Mouse (Mus musculus) hindbrain, postnatal 0 days (tissue): Measurements from ENCODE around the gene Zfp217. TPM values are rescaled to one million over a fixed set of nuclear protein-coding genes. Genes with fewer than 3 reads are reported as not detected.

ENCODE experiments used
- ATAC-seq: fragments of 200-750 bp; cut with Nextera tagmentation; 2 replicates; pipeline ENCODE4 v1.8.0; 2017; ENCODE audit warnings: mild to moderate bottlenecking, moderate TSS enrichment, moderate library complexity
- DNase-seq: peaks from one replicate; pipeline ENCODE4 v3.0.0-alpha.2; 2015; ENCODE audit warnings: low spot score
- H3K27ac ChIP-seq: fragments of 300-500 bp; sonication (generic); 2 replicates; pipeline ENCODE4 v1.5.1; 2014; ENCODE audit warnings: mild to moderate bottlenecking
- H3K27me3 ChIP-seq: fragments of 300-500 bp; sonication (generic); 2 replicates; pipeline ENCODE4 v1.6.1; 2014; ENCODE audit warnings: low read length, mixed read lengths; ENCODE audit not compliant: insufficient read depth
- H3K36me3 ChIP-seq: fragments of 300-500 bp; sonication (generic); 2 replicates; pipeline ENCODE4 v1.6.1; 2014; ENCODE audit warnings: low read length, mixed read lengths; ENCODE audit not compliant: insufficient read depth
- H3K4me1 ChIP-seq: fragments of 300-500 bp; sonication (generic); 2 replicates; pipeline ENCODE4 v1.6.1; 2014; ENCODE audit warnings: antibody characterized with exemption, low read length, mixed read lengths; ENCODE audit not compliant: insufficient read depth
- H3K4me2 ChIP-seq: fragments of 300-500 bp; sonication (generic); 2 replicates; pipeline ENCODE4 v1.6.1; 2014; ENCODE audit warnings: low read depth, mild to moderate bottlenecking, low read length, moderate library complexity, mixed read lengths
- H3K4me3 ChIP-seq: fragments of 300-500 bp; sonication (generic); 2 replicates; pipeline ENCODE4 v1.5.1; 2014; ENCODE audit warnings: low read length
- H3K9ac ChIP-seq: fragments of 300-500 bp; sonication (generic); replicated peaks from 2 replicates; pipeline ENCODE4 v1.6.1; 2014; ENCODE audit warnings: mild to moderate bottlenecking, low read length, moderate library complexity, mixed read lengths
- H3K9me3 ChIP-seq: fragments of 300-500 bp; sonication (generic); 2 replicates; pipeline ENCODE4 v1.6.1; 2016; ENCODE audit warnings: low read length, mixed read lengths
- CTCF ChIP-seq: IDR thresholded peaks from 2 replicates; pipeline ENCODE4 v1.5.1; 2016; ENCODE audit warnings: antibody characterized with exemption, control low read depth, low read depth
- WGBS: fragments of 180-500 bp; shearing (Covaris S2); extraction: QIAGEN DNeasy Blood & Tissue Kit; methylation state at CpG from one replicate; pipeline ENCODE4 v1.1.7; 2014; 5-methylcytosine and 5-hydroxymethylcytosine counted together
- polyA plus RNA-seq: library from polyadenylated mRNA; unstranded; fragments of >200 nt; fragmentation: Nextera tagmentation; extraction: Ambion mirVana; gene quantifications from 2 replicates; pipeline ENCODE4 v1.2.1, GENCODE M21; 2015
- total RNA-seq: library from RNA; depleted of rRNA; stranded (reverse); fragments of >200 nt; gene quantifications from 2 replicates; pipeline ENCODE4 v1.2.3, GENCODE M21; 2014

Gene Zfp217
- total and polyA plus RNA-seq, 2 experiments from 2014 or later: 0.61 to 8.5 TPM

GRCm38 (mm10) chr2:170163671-170164462 lies 16.0 kb upstream of the Zfp217 start:
- Histone ChIP-seq H3K9me3 (peaks cover 3% of the 10 kb centered on the region; the same call in 1 of the 2 replicates), H3K4me2 (no peak overlapping the region)

GRCm38 (mm10) chr2:170159795-170160568 lies 12.1 kb upstream of the Zfp217 start:
- Histone ChIP-seq H3K9ac (no peak overlapping the region), H3K4me1 (no peaks in the 10 kb centered on the region; the same call in 1 of the 2 replicates), H3K4me2 (peak overlapping the region; percentile 6; the same call in 1 of the 2 replicates), H3K9me3 (no peaks in the 10 kb centered on the region), H3K27ac (no peak overlapping the region), H3K27me3 (no peaks in the 10 kb centered on the region), H3K4me3 (no peak overlapping the region), H3K36me3 (no peaks in the 10 kb centered on the region)
- no peak for TF ChIP-seq CTCF
- ATAC-seq (no peak), DNase-seq (no peak)
- WGBS: 40% methylated on average over 15 of the region's 15 CpGs

More at GRCm38 (mm10) chr2:170163671-170164462, 16.0 kb upstream of the Zfp217 start:
- ATAC-seq (no peak), DNase-seq (no peak)
- no peaks in the 10 kb centered on the region for H3K36me3 ChIP-seq
- no peaks in the 10 kb centered on the region for H3K4me1 ChIP-seq
- H3K9ac ChIP-seq: no peak overlapping the region
- 83% methylated on average over 18 of the region's 18 CpGs for WGBS
- H3K27ac ChIP-seq: no peak overlapping the region
- no peak overlapping the region for H3K4me3 ChIP-seq
- no peak for TF ChIP-seq CTCF
- H3K27me3 ChIP-seq: no peaks in the 10 kb centered on the region

DNA sequence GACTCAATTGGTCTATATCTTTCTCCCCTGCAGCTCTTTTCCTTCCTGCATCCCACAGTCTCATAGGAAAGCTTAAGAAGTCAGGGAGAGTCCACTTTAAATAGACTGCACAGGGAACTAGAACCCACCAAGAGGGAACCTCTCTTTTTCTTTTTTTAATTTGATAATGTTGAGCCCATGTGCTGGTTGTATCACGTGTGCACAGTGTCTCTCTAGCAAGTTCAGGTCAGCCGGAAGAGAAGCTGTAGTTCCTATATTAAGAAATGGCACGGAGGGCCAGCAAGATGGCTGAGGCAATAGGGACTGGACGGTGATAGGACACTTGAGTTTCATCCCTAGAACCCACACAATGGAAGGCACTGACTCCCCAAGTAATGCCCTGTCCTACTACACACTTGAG lies 11.1 kb upstream of the Zfp217 start:
- Histone ChIP-seq H3K4me1 (no peaks in the 10 kb centered on the region; the same call in 1 of the 2 replicates), H3K4me3 (no peak overlapping the region), H3K9ac (no peak overlapping the region), H3K27me3 (no peaks in the 10 kb centered on the region), H3K9me3 (no peaks in the 10 kb centered on the region), H3K27ac (no peak overlapping the region), H3K36me3 (no peaks in the 10 kb centered on the region), H3K4me2 (no peak overlapping the region)
- no peak for TF ChIP-seq CTCF
- 93% methylated on average over 4 of the region's 4 CpGs for WGBS
- ATAC-seq: no peak
- DNase-seq: no peak

DNA sequence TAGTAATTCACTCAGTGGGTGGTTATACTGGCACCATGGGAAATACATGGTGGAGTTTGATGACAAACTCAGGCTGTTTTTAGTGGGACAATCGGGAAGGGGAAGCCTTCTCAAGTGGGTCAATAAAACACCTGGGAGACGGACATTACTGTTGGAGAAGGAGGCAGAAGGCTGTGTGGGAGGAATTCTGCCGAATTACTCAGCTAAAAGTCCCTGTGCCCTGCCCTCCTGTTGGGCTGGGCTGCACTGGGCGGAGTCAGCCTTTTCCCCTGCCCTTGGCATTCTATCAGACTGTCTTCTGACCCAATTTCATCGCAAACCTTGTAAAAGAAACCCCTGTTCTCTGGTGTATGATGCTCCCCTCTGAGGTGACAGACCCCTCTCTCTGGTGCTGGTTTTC lies 10.3 kb upstream of the Zfp217 start:
- H3K4me3 ChIP-seq: no peak overlapping the region
- DNase-seq (no peak), ATAC-seq (no peak)
- no peaks in the 10 kb centered on the region for H3K36me3 ChIP-seq
- no peaks in the 10 kb centered on the region; the same call in 1 of the 2 replicates for H3K4me1 ChIP-seq
- no peak overlapping the region for H3K9ac ChIP-seq
- WGBS: 43% methylated on average over 5 of the region's 5 CpGs
- no peak for TF ChIP-seq CTCF
- no peaks in the 10 kb centered on the region for H3K9me3 ChIP-seq
- H3K27ac ChIP-seq: no peak overlapping the region
- no peaks in the 10 kb centered on the region for H3K27me3 ChIP-seq
- H3K4me2 ChIP-seq: no peak overlapping the region

GRCm38 (mm10) chr2:170157280-170158200 lies 9.6 kb upstream of the Zfp217 start:
- Histone ChIP-seq H3K9me3 (no peaks in the 10 kb centered on the region), H3K27ac (no peak overlapping the region), H3K9ac (no peak overlapping the region), H3K27me3 (no peaks in the 10 kb centered on the region), H3K4me2 (no peak overlapping the region), H3K4me3 (no peak overlapping the region), H3K4me1 (no peaks in the 10 kb centered on the region; the same call in 1 of the 2 replicates), H3K36me3 (no peaks in the 10 kb centered on the region)
- no peak for ATAC-seq
- no peak for DNase-seq
- WGBS: 63% methylated on average over 10 of the region's 11 CpGs
- no peak for TF ChIP-seq CTCF
